Mouse (Mus musculus) embryo, embryonic 11 days (tissue): Measurements from ENCODE around the gene Nyap1.
A peak's percentile ranks its signal among the peaks of the same experiment; 100 is the strongest.

Source experiments
- DNase-seq: peaks from one replicate; pipeline ENCODE4 v3.0.0-alpha.2; 2015

Nyap1 gene

DNA sequence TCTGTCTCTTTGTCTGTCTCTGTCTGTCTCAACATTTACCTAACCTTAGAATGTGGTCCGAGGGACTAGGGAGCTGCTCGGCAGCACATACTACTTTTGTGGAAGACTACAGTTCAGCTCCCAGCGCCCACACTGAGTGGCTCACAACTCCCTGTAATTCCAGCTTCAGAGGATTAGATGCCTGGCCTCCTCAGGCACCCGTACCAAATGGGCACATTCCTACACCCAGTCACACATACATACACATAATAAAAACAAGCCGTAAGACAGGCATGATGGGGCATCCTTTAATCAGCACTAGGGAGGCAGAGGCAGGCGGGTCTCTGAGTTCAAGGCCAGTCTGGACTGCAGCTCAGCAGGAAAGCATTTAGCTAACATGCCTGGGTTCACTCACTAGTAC is 1.4 kb upstream of the Nyap1 start:
- DNase-seq = no peak

GRCm38 (mm10) chr5:137742048-137742447 is 641 bp upstream of the Nyap1 start:
- no peak for DNase-seq

DNA sequence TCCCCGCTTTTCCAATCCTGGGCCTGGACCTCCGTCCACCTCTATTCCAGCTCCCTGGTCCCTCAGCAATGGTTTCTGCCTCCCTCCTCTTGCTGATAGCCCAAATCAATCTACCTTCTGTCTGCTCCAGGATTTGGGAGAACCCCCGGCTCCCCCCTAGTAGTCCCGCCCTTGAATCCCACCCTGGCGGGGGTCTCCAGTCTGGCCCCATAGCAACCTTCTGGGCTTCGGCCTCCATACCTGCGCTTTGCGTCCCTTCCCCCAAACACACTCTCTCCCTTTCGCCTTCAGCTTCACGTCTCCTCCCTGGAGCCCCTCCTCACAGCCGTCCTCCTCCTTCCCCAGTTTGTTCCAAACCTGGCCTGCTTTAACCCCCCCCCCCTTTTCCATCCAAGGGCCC is 901 bp downstream of the Nyap1 start:
- DNase-seq = peak; percentile 33

- no peak for DNase-seq
Observed at GRCm38 (mm10) chr5:137739471-137739870, 1.9 kb downstream of the Nyap1 start.

- DNase-seq = no peak
Observed at GRCm38 (mm10) chr5:137738516-137738915, 2.9 kb downstream of the Nyap1 start.

- peak; percentile 38 for DNase-seq
Observed at GRCm38 (mm10) chr5:137737400-137737940, 3.9 kb downstream of the Nyap1 start.

DNA sequence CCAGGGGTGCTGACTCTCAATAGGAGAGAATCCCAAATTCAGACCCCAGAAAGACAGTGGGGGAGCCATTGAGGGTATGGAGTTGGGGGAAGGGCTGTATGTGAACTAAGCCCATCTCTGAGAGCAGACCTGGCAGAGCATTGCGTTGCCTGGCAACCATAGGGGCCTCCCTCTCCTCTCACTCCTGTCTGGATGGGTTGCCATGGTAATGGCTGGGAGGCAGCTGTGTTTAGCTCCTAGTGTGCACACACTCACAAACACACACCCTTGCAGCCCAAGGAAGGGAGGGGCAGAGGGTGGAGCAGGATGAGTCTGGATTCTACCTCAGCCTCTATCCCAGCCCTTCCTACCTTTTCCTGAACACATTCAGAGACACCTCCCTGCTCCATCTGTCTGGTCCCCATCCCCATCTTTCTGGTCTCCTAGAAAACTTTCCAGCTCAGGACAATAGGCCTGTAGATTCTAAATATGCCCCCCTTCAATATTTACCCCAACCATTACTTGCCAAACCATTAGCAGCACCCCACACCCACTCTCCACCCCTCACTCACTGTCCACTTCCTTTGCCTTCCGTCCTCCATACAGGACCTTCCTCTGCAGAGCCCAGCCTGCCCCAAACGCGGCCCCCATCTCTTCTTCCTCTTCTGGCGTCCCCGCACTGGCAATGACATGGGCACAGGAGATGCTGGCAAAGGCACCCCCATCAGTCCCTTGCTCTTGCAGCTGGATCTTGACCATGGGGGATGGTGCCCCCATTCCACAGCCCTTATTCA is 6.9 kb downstream of the Nyap1 start:
- DNase-seq = peak; percentile 92

DNA sequence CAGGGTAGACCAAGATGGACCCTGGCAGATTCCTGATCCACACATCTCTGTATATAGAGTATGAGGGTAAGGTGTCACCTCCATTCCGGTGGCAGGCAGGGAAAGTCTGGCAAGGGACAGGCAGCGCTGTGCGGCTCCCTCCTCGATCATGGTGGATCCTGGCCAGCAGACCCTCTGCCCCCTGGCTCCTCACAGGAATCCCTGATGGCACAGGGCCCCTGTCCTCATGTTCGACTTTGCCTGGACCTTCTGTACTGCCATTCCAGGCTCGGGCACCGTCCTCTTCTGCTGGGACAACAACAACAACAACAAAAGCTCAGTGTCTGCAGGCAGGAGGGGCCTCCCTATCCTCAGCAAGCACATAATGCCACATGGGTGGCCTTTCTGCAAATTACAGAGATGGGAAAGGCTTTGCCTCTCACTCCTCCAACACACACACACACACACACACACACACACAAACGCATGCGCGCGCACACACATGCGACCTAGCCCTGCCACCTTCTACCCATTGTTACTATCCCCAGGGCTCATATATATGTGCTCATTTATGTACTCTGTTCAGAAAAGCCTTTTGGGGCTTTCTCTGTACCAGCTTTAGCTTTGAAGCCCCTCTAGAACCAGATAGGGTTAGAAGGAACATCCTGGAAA is 7.6 kb downstream of the Nyap1 start:
- DNase-seq = no peak

DNA sequence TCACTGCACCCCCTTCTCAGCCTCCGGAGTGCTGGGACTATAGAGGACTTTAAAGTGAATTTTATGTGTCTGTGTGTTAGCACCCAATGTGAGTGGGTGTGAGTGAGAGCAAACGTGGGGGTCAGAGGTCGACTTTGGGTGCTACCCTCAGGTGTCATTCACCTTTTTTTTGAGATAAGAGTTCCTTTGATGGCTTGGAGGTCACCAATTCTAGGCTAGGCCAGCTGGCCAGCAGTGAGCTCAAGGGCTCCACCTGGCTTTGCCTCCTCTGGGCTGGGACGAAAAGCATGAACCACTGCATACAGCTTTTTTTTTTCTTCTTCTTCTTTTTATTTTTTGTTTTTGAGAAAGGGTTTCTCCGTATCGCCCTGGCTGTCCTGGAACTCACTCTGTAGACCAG is 14.6 kb downstream of the Nyap1 start:
- DNase-seq = no peak

DNA sequence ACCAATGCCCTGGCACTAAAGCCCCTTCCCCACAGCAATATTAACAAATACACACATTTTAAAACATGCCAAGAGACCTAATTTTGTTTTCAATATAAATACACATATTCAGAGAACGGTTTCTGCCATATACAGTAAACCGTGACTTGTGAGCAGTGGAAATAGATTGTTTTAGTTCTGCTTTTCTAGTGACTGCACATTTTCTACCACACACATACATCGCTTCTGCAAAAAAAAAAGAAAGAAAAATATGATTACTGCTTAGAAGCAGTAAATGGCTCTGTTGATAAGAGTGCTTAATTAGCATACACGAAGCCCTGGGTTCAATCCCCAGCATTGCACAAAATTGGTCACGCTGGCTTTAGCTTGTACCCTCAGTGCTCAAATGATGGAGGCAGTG is 17.6 kb downstream of the Nyap1 start:
- no peak for DNase-seq

DNA sequence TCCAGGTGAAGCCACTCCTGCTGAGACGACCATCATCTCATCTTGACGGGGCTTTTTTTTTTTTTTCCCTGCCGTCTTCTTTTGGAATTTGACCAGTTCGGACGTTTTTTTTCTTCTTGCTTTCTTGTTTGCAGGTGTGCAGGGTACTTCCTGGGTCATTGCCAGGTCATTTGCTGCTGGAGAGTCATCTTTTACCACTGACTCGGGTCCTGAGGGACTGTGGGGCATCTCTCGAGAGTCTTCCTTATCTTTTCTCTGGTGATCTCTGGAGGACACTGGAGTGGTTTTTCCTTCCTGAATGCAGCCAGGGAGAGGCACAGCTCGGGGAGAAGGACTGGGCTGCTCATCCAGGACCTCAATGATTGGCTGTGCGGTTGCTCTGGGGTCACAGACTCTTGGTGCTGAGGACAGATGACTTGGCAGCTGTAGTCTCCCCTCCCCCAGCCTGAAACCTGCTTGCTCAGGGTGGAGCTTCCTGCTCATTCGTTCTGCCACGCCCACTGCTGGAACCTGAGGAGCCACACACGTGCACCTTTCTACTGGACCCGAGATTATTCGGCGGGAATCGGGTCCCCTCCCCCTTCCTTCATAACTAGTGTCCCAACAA is 20.7 kb downstream of the Nyap1 start:
- DNase-seq = peak; percentile 52

DNA sequence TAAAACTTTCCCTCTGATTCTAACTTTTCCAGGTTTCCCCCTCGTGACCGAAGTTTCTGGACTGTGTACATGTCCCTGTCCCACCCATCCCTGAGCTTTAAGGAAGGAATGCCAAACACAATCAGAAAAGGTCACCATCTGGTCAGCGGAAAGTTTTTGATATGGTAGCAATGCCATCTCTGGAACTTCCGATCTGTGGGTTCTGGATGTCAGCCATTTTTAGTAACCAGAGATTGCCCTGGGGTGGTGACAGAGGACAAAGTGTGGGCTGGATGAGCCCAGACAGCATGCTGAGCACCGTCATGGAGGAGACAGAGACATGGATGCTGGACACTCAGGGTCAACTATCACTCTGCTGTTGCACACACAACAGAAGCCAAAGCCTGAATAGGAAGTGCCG is 22.3 kb downstream of the Nyap1 start:
- DNase-seq = no peak

DNA sequence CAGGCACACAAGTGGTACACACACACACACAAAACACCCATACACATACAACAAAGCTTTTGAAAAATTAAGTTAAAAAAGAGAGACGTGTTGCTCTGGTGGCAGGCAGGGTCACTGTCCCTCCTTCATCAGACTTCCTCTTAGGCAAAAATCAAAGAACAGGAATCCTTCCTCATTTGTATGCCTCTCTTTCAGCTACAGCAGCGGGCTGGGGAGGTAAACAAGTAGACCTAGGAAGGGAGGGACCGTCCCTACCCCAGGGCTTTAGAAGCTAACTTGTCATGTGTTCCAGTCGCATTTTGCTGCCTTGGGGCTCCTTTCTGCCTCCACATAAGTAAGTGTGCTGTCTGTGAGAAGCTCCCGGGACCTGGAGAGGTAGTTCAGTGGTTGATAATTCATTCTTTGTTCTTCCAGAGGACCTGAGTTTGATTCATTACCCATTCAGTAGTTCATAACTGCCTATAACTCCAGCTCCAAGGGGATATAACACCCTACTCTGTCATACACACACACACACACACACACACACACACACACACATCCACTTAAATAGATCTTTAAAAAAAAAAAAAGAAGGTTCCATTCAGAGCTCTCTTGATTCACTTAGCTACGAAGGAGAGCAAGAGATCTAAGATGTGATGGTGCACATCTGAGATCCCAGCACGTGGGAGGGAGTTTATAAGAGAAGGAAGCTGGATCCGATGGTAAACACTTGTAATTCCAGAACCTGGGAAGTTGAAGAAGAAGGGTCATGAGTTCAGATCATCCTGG is 23.2 kb downstream of the Nyap1 start:
- DNase-seq = no peak

GRCm38 (mm10) chr5:137715685-137716084 is 25.7 kb downstream of the Nyap1 start:
- DNase-seq = no peak

GRCm38 (mm10) chr5:137713454-137713853 is 28.0 kb downstream of the Nyap1 start:
- no peak for DNase-seq

GRCm38 (mm10) chr5:137706913-137707633 is 34.3 kb downstream of the Nyap1 start:
- no peak for DNase-seq

GRCm38 (mm10) chr5:137705242-137705641 is 36.2 kb downstream of the Nyap1 start:
- DNase-seq = no peak

- DNase-seq = no peak
Observed at GRCm38 (mm10) chr5:137699850-137700249, 41.6 kb downstream of the Nyap1 start.

GRCm38 (mm10) chr5:137699080-137699479 is 42.3 kb downstream of the Nyap1 start:
- no peak for DNase-seq

DNA sequence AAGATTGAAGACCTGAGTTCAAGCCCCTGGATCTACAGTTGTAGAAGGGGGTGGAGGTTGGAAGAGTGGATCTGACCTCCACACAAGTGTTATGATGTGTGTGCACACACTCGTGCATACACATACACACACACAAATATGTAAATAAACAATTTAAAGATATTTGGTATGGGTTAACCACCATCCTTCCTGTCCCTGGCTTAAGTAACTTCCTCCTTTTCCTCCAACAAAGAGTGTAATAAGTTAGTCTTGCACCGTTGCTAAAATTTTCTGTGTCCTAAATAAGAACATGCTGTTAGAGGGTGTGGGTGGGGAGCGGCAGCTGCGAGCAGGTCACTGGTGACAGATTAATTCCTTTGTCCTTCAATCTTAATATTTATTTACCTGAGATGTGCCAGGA is 45.5 kb downstream of the Nyap1 start:
- no peak for DNase-seq

GRCm38 (mm10) chr5:137694796-137695195 is 46.6 kb downstream of the Nyap1 start:
- DNase-seq = no peak

GRCm38 (mm10) chr5:137691881-137692280 is 49.5 kb downstream of the Nyap1 start:
- DNase-seq = no peak
